Mouse (Mus musculus) midbrain, embryonic 16.5 days (tissue): ENCODE results near the gene Ppt2. TPM values are rescaled to one million over a fixed set of nuclear protein-coding genes. Genes with fewer than 3 reads are reported as not detected.

Experiments used
- ATAC-seq: fragments of 200-750 bp; cut with Nextera tagmentation; 2 replicates; pipeline ENCODE4 v1.8.0; 2017; ENCODE audit warnings: moderate TSS enrichment
- H3K27ac ChIP-seq: fragments of 300-500 bp; sonication (generic); 2 replicates; pipeline ENCODE4 v1.5.1; 2014; ENCODE audit warnings: mild to moderate bottlenecking, low read length, mixed read lengths
- H3K27me3 ChIP-seq: fragments of 300-500 bp; sonication (generic); 2 replicates; pipeline ENCODE4 v1.6.1; 2014; ENCODE audit warnings: low read depth, low read length, mixed read lengths; ENCODE audit not compliant: control insufficient read depth, insufficient read depth
- H3K36me3 ChIP-seq: fragments of 300-500 bp; sonication (generic); 2 replicates; pipeline ENCODE4 v1.6.1; 2014; ENCODE audit warnings: mild to moderate bottlenecking, low read length, moderate library complexity, mixed read lengths; ENCODE audit not compliant: control insufficient read depth, insufficient read depth
- H3K4me1 ChIP-seq: fragments of 300-500 bp; sonication (generic); 2 replicates; pipeline ENCODE4 v1.6.1; 2014; ENCODE audit warnings: mild to moderate bottlenecking, low read length, mixed read lengths; ENCODE audit not compliant: control insufficient read depth, insufficient read depth
- H3K4me2 ChIP-seq: fragments of 300-500 bp; sonication (generic); 2 replicates; pipeline ENCODE4 v1.6.1; 2014; ENCODE audit warnings: mild to moderate bottlenecking, low read length, mixed read lengths
- H3K4me3 ChIP-seq: fragments of 300-500 bp; sonication (generic); 2 replicates; pipeline ENCODE4 v1.5.1; 2014; ENCODE audit warnings: low read depth, mild to moderate bottlenecking, low read length, moderate library complexity, mixed read lengths
- H3K9ac ChIP-seq: fragments of 300-500 bp; sonication (generic); 2 replicates; pipeline ENCODE4 v1.6.1; 2014; ENCODE audit warnings: low read depth, low read length, mixed read lengths
- H3K9me3 ChIP-seq: fragments of 300-500 bp; sonication (generic); replicated peaks from 2 replicates; pipeline ENCODE4 v1.6.1; 2014; ENCODE audit warnings: mild to moderate bottlenecking, low read length, mixed read lengths; ENCODE audit not compliant: control insufficient read depth, poor library complexity, severe bottlenecking
- WGBS: fragments of 180-500 bp; shearing (Covaris S2); extraction: QIAGEN DNeasy Blood & Tissue Kit; methylation state at CpG from one replicate; pipeline ENCODE4 v1.1.7; 2014; 5-methylcytosine and 5-hydroxymethylcytosine counted together
- polyA plus RNA-seq: library from polyadenylated mRNA; unstranded; fragments of >200 nt; fragmentation: Nextera tagmentation; extraction: Ambion mirVana; gene quantifications from 2 replicates; pipeline ENCODE4 v1.2.1, GENCODE M21; 2015

Ppt2 gene
- polyA plus RNA-seq, 1 experiment from 2014 or later: 21.0 TPM

- 84% methylated on average over 3 of the region's 3 CpGs for WGBS
- Histone ChIP-seq H3K36me3 (peaks cover 4% of the 10 kb centered on the region), H3K4me2 (no peak overlapping the region), H3K9me3 (no peaks in the 10 kb centered on the region), H3K4me1 (no peaks in the 10 kb centered on the region), H3K27ac (no peak overlapping the region), H3K9ac (no peak overlapping the region), H3K27me3 (peaks cover 14% of the 10 kb centered on the region), H3K4me3 (no peak overlapping the region)
- no peak for ATAC-seq
Measured at GRCm38 (mm10) chr17:34658591-34658990, 30.3 kb upstream of the Ppt2 start.

- 84% methylated on average over 2 of the region's 2 CpGs for WGBS
Measured at GRCm38 (mm10) chr17:34658145-34658544, 29.8 kb upstream of the Ppt2 start.

GRCm38 (mm10) chr17:34657271-34657670, 29.0 kb upstream of the Ppt2 start:
- no peaks in the 10 kb centered on the region for H3K4me1 ChIP-seq
- whole genome bisulfite sequencing: 46% methylated on average over 2 of the region's 2 CpGs
- H3K36me3 ChIP-seq: peaks cover 13% of the 10 kb centered on the region
- peaks cover 14% of the 10 kb centered on the region for H3K27me3 ChIP-seq
- H3K27ac ChIP-seq: no peak overlapping the region
- H3K9ac ChIP-seq: no peak overlapping the region
- no peak overlapping the region for H3K4me3 ChIP-seq
- ATAC-seq: no peak
- no peaks in the 10 kb centered on the region for H3K9me3 ChIP-seq
- no peak overlapping the region for H3K4me2 ChIP-seq

More at GRCm38 (mm10) chr17:34658145-34658544, 29.8 kb upstream of the Ppt2 start:
- H3K9me3 ChIP-seq: no peaks in the 10 kb centered on the region
- H3K4me2 ChIP-seq: no peak overlapping the region
- no peak for ATAC-seq
- H3K4me3 ChIP-seq: no peak overlapping the region
- peaks cover 14% of the 10 kb centered on the region for H3K27me3 ChIP-seq
- peaks cover 7% of the 10 kb centered on the region for H3K36me3 ChIP-seq
- no peak overlapping the region for H3K27ac ChIP-seq
- no peak overlapping the region for H3K9ac ChIP-seq
- H3K4me1 ChIP-seq: no peaks in the 10 kb centered on the region

GRCm38 (mm10) chr17:34656666-34657065, 28.4 kb upstream of the Ppt2 start:
- WGBS: 37% methylated on average over 8 of the region's 8 CpGs
- H3K9me3 ChIP-seq: no peaks in the 10 kb centered on the region
- no peak overlapping the region for H3K27ac ChIP-seq
- no peak overlapping the region for H3K4me3 ChIP-seq
- no peak overlapping the region for H3K9ac ChIP-seq
- peaks cover 14% of the 10 kb centered on the region for H3K27me3 ChIP-seq
- no peak overlapping the region for H3K4me2 ChIP-seq
- peaks cover 13% of the 10 kb centered on the region for H3K36me3 ChIP-seq
- H3K4me1 ChIP-seq: no peaks in the 10 kb centered on the region
- no peak for ATAC-seq

- Histone ChIP-seq H3K4me3 (no peak overlapping the region), H3K4me1 (no peaks in the 10 kb centered on the region), H3K9me3 (no peaks in the 10 kb centered on the region), H3K27ac (no peak overlapping the region), H3K9ac (no peak overlapping the region), H3K4me2 (no peak overlapping the region), H3K36me3 (peaks cover 22% of the 10 kb centered on the region), H3K27me3 (peaks cover 9% of the 10 kb centered on the region)
- ATAC-seq: peak; percentile 44
- 62% methylated on average over 4 of the region's 4 CpGs for WGBS
Measured at GRCm38 (mm10) chr17:34655581-34655991, 27.3 kb upstream of the Ppt2 start.

- no peak overlapping the region for H3K9ac ChIP-seq
- no peaks in the 10 kb centered on the region for H3K9me3 ChIP-seq
- peaks cover 6% of the 10 kb centered on the region for H3K27me3 ChIP-seq
- no peak overlapping the region for H3K4me2 ChIP-seq
- H3K27ac ChIP-seq: no peak overlapping the region
- no peaks in the 10 kb centered on the region for H3K4me1 ChIP-seq
- ATAC-seq: no peak
- H3K36me3 ChIP-seq: peaks cover 25% of the 10 kb centered on the region
- H3K4me3 ChIP-seq: no peak overlapping the region
- WGBS: 89% methylated on average over 7 of the region's 7 CpGs
Measured at GRCm38 (mm10) chr17:34655160-34655559, 26.9 kb upstream of the Ppt2 start.

GRCm38 (mm10) chr17:34654392-34654791, 26.1 kb upstream of the Ppt2 start:
- 94% methylated on average over 13 of the region's 13 CpGs for WGBS
- H3K27me3 ChIP-seq: peaks cover 4% of the 10 kb centered on the region; the same call in 1 of the 2 replicates
- H3K4me3 ChIP-seq: no peak overlapping the region
- H3K9me3 ChIP-seq: no peaks in the 10 kb centered on the region
- no peak overlapping the region for H3K9ac ChIP-seq
- H3K4me2 ChIP-seq: no peak overlapping the region
- peaks cover 31% of the 10 kb centered on the region for H3K36me3 ChIP-seq
- H3K27ac ChIP-seq: no peak overlapping the region
- H3K4me1 ChIP-seq: no peaks in the 10 kb centered on the region
- no peak for ATAC-seq

GRCm38 (mm10) chr17:34653746-34654285, 25.5 kb upstream of the Ppt2 start:
- H3K9ac ChIP-seq: no peak overlapping the region
- ATAC-seq: no peak
- H3K4me2 ChIP-seq: no peak overlapping the region
- no peak overlapping the region for H3K27ac ChIP-seq
- no peak overlapping the region for H3K4me3 ChIP-seq
- H3K4me1 ChIP-seq: no peaks in the 10 kb centered on the region
- WGBS: 58% methylated on average over 9 of the region's 9 CpGs
- H3K9me3 ChIP-seq: no peaks in the 10 kb centered on the region
- H3K27me3 ChIP-seq: no peaks in the 10 kb centered on the region; the same call in 1 of the 2 replicates
- H3K36me3 ChIP-seq: peaks cover 37% of the 10 kb centered on the region

GRCm38 (mm10) chr17:34652985-34653384, 24.7 kb upstream of the Ppt2 start:
- no peaks in the 10 kb centered on the region for H3K27me3 ChIP-seq
- H3K9ac ChIP-seq: no peak overlapping the region
- H3K4me1 ChIP-seq: peaks cover 6% of the 10 kb centered on the region
- WGBS: 93% methylated on average over 8 of the region's 8 CpGs
- H3K27ac ChIP-seq: no peak overlapping the region
- peaks cover 37% of the 10 kb centered on the region for H3K36me3 ChIP-seq
- no peak overlapping the region for H3K4me2 ChIP-seq
- no peak overlapping the region for H3K4me3 ChIP-seq
- no peak for ATAC-seq
- H3K9me3 ChIP-seq: no peaks in the 10 kb centered on the region
